Mouse (Mus musculus) T-cell, adult 2 months (primary cell): ENCODE results near the gene Lrrc4b.

Experiments used
- DNase-seq: peaks from one replicate; pipeline ENCODE4 v3.0.0; 2022; ENCODE audit warnings: low spot score

Gene Lrrc4b

GRCm38 (mm10) chr7:44437188-44437587, 8.4 kb downstream of the Lrrc4b start:
- no peak for DNase-seq

GRCm38 (mm10) chr7:44437933-44438332, 9.1 kb downstream of the Lrrc4b start:
- DNase-seq: no peak

GRCm38 (mm10) chr7:44439696-44440095, 10.9 kb downstream of the Lrrc4b start:
- DNase-seq: no peak

GRCm38 (mm10) chr7:44440479-44440878, 11.7 kb downstream of the Lrrc4b start:
- no peak for DNase-seq

GRCm38 (mm10) chr7:44441180-44441579, 12.4 kb downstream of the Lrrc4b start:
- no peak for DNase-seq

- no peak for DNase-seq
These were observed 12.9 kb downstream of the Lrrc4b start for GRCm38 (mm10) chr7:44441648-44442109.

GRCm38 (mm10) chr7:44442407-44442821, 13.6 kb downstream of the Lrrc4b start:
- DNase-seq: no peak

- no peak for DNase-seq
These were observed 14.7 kb downstream of the Lrrc4b start for GRCm38 (mm10) chr7:44443268-44444173.

- no peak for DNase-seq
These were observed 16.2 kb downstream of the Lrrc4b start for GRCm38 (mm10) chr7:44444886-44445527.

- no peak for DNase-seq
These were observed 16.7 kb downstream of the Lrrc4b start for GRCm38 (mm10) chr7:44445528-44445923.

GRCm38 (mm10) chr7:44446070-44446855, 17.4 kb downstream of the Lrrc4b start:
- DNase-seq: no peak

GRCm38 (mm10) chr7:44453256-44453655, 24.4 kb downstream of the Lrrc4b start:
- DNase-seq: no peak

- DNase-seq: no peak
These were observed 27.5 kb downstream of the Lrrc4b start for GRCm38 (mm10) chr7:44456302-44456701.

- DNase-seq: no peak
These were observed 31.2 kb downstream of the Lrrc4b start for GRCm38 (mm10) chr7:44460067-44460466.

- DNase-seq: no peak
These were observed 32.1 kb downstream of the Lrrc4b start for GRCm38 (mm10) chr7:44460767-44461502.

GRCm38 (mm10) chr7:44461503-44462217, 32.8 kb downstream of the Lrrc4b start:
- DNase-seq: no peak

- no peak for DNase-seq
These were observed 33.6 kb downstream of the Lrrc4b start for GRCm38 (mm10) chr7:44462218-44463055.

GRCm38 (mm10) chr7:44463056-44463425, 34.2 kb downstream of the Lrrc4b start:
- no peak for DNase-seq

GRCm38 (mm10) chr7:44463556-44464225, 34.9 kb downstream of the Lrrc4b start:
- DNase-seq: no peak

- no peak for DNase-seq
These were observed 35.7 kb downstream of the Lrrc4b start for GRCm38 (mm10) chr7:44464511-44464910.
